Mouse (Mus musculus) forebrain, postnatal 0 days (tissue): ENCODE measurements around the gene Pigq. TPM values are rescaled to one million over a fixed set of nuclear protein-coding genes. Genes with fewer than 3 reads are reported as not detected.

Source experiments
- ATAC-seq: fragments of 200-750 bp; cut with Nextera tagmentation; 2 replicates; pipeline ENCODE4 v1.8.0; 2017; ENCODE audit warnings: mild to moderate bottlenecking, moderate library complexity
- DNase-seq: peaks from one replicate; pipeline ENCODE4 v3.0.0-alpha.2; 2015
- H3K27ac ChIP-seq: fragments of 300-500 bp; sonication (generic); 2 replicates; pipeline ENCODE4 v1.5.1; 2014; ENCODE audit warnings: low read depth, mild to moderate bottlenecking, antibody characterized with exemption, low read length, moderate library complexity, mixed read lengths
- H3K27me3 ChIP-seq: fragments of 300-500 bp; sonication (generic); 2 replicates; pipeline ENCODE4 v1.6.1; 2014; ENCODE audit warnings: mild to moderate bottlenecking, low read length, mixed read lengths; ENCODE audit not compliant: insufficient read depth
- H3K36me3 ChIP-seq: fragments of 300-500 bp; sonication (generic); 2 replicates; pipeline ENCODE4 v1.6.1; 2014; ENCODE audit warnings: mild to moderate bottlenecking, moderate library complexity; ENCODE audit not compliant: insufficient read depth
- H3K4me1 ChIP-seq: fragments of 300-500 bp; sonication (generic); 2 replicates; pipeline ENCODE4 v1.6.1; 2014; ENCODE audit warnings: antibody characterized with exemption; ENCODE audit not compliant: insufficient read depth
- H3K4me2 ChIP-seq: fragments of 300-500 bp; sonication (generic); 2 replicates; pipeline ENCODE4 v1.6.1; 2014; ENCODE audit warnings: low read depth, mild to moderate bottlenecking, moderate library complexity
- H3K4me3 ChIP-seq: fragments of 300-500 bp; sonication (generic); 2 replicates; pipeline ENCODE4 v1.5.1; 2014; ENCODE audit warnings: low read depth, low read length, mixed read lengths
- H3K9ac ChIP-seq: fragments of 300-500 bp; sonication (generic); 2 replicates; pipeline ENCODE4 v1.6.1; 2014; ENCODE audit warnings: mild to moderate bottlenecking
- H3K9me3 ChIP-seq: fragments of 300-500 bp; sonication (generic); 2 replicates; pipeline ENCODE4 v1.6.1; 2016; ENCODE audit warnings: low read length
- CTCF ChIP-seq: sonication (generic); IDR thresholded peaks from 2 replicates; pipeline ENCODE4 v1.5.1; 2016; ENCODE audit warnings: antibody characterized with exemption, control low read depth, low read depth
- WGBS: fragments of 180-500 bp; shearing (Covaris S2); extraction: QIAGEN DNeasy Blood & Tissue Kit; methylation state at CpG from one replicate; pipeline ENCODE4 v1.1.7; 2014; 5-methylcytosine and 5-hydroxymethylcytosine counted together
- polyA plus RNA-seq: library from polyadenylated mRNA; unstranded; fragments of >200 nt; fragmentation: Nextera tagmentation; extraction: Ambion mirVana; gene quantifications from 2 replicates; pipeline ENCODE4 v1.2.1, GENCODE M21; 2015
- total RNA-seq: library from RNA; depleted of rRNA; stranded (reverse); fragments of >200 nt; gene quantifications from 2 replicates; pipeline ENCODE4 v1.2.3, GENCODE M21; 2014; rRNA removed

Gene Pigq
- total RNA-seq, result 42.2 and 50.6 TPM in 2 replicates
- 58.1 and 63.7 TPM in 2 replicates for polyA plus RNA-seq

DNA sequence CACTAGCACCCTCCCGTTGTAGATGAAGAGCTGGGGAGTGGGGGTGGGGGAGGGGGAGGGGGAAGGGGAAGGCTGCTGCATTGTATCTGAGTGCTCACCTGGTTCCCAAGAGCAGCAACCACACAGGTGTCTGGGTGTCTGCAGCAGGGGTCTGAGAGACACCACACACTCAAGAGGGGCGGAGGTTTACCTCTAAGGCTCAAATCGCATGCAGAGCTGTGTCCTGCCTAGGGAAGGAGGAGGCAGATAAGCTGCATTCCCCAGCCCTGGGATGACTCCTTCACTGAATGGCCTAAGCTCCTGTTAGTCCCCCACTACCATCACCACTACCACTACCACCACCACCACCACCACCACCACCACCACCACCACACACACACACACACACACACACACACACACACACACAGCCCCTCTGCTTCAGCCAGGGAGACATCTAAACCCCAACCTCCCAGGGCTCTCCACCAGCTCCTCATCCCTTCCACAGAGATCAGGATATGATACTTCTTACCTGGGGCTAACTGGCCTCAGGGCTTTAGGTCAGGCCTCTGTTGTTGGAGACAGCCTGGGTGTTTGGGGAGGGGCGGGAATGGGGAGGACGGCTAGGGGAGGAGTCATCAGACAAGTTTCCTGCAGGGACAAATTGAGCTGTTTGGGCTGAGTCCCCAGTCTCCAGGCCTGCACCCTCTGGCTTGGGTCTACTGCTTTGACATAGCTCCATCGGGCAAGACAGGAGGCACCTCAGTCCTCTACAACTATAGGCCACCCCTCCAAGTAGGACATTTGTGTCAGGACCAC, at the start of gene Pigq, which contains the start of gene Nhlrc4:
TSS of gene Pigq (minus strand) at position 571 of the 798 bp plus-strand sequence.
TSS of gene Nhlrc4 (minus strand) at position 596 of the 798 bp plus-strand sequence.
- Histone ChIP-seq H3K27me3 (no peaks in the 10 kb centered on the region), H3K9me3 (no peaks in the 10 kb centered on the region), H3K27ac (no peak within 1 kb of the TSS), H3K9ac (no peak within 1 kb of the TSS), H3K4me3 (no peak within 1 kb of the TSS), H3K4me1 (peaks cover 9% of the 10 kb centered on the region; the same call in 1 of the 2 replicates), H3K4me2 (no peak within 1 kb of the TSS), H3K36me3 (no peaks in the 10 kb centered on the region)
- no peak for TF ChIP-seq CTCF
- WGBS, result 61% methylated on average over 6 of the region's 6 CpGs
- no peak for DNase-seq
- no peak for ATAC-seq

DNA sequence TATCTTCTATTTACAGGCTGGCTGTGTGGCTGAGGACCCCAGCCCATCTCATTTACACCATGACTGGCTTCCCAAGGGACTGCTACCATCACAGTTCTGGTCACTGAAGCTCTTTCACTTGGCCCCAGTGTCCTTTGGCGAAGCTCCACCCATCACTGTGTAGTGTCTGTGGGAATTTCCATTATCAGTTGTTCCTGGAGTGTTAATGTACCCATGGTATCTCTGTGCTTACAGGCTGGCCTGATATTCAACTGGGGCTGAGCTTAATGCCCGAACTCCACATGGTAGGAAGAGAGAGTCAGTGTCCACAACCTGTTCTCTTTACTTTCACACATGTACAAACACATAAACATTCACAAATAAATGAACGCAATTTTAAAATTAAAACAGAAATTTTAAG, 48.8 kb upstream of the Pigq start:
- H3K4me1 ChIP-seq, result no peaks in the 10 kb centered on the region
- no peak overlapping the region for H3K27ac ChIP-seq
- TF ChIP-seq CTCF, result no peak
- 94% methylated on average over 3 of the region's 3 CpGs for WGBS
- H3K9me3 ChIP-seq, result no peaks in the 10 kb centered on the region
- H3K4me2 ChIP-seq, result no peak overlapping the region
- no peak overlapping the region for H3K4me3 ChIP-seq
- DNase-seq, result no peak
- peaks cover 88% of the 10 kb centered on the region for H3K36me3 ChIP-seq
- no peaks in the 10 kb centered on the region for H3K27me3 ChIP-seq
- no peak overlapping the region for H3K9ac ChIP-seq
- ATAC-seq, result no peak

DNA sequence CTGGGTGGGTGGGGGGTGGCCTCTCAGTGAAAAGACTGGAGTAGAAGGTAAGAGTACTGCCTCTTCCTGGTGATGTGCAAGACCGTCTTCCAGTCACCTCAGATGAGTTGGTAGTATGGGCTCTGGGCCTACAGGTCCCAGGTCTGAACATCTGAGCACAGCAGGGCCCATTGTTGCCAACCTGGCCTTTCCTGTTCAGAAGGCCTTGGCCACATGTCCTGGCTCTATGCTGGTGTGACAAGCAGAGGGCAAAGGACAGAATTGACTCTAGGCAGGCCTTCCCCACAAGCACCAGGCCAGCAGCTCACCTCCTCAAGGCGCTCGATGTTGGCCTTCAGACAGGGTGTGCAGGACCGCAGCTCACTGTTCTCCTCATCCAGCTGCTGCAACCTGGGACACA, 47.5 kb upstream of the Pigq start:
- Histone ChIP-seq H3K9ac (no peak overlapping the region), H3K27me3 (no peaks in the 10 kb centered on the region), H3K9me3 (no peaks in the 10 kb centered on the region), H3K4me2 (no peak overlapping the region), H3K4me1 (no peaks in the 10 kb centered on the region), H3K4me3 (no peak overlapping the region), H3K36me3 (peaks cover 82% of the 10 kb centered on the region), H3K27ac (no peak overlapping the region)
- no peak for TF ChIP-seq CTCF
- 99% methylated on average over 4 of the region's 4 CpGs for WGBS
- ATAC-seq (no peak), DNase-seq (no peak)

- no peak for TF ChIP-seq CTCF
- H3K9ac ChIP-seq, result no peak overlapping the region
- H3K36me3 ChIP-seq, result peaks cover 65% of the 10 kb centered on the region
- WGBS, result 90% methylated on average over 5 of the region's 5 CpGs
- no peak for ATAC-seq
- DNase-seq, result no peak
- H3K27me3 ChIP-seq, result no peaks in the 10 kb centered on the region
- H3K4me2 ChIP-seq, result no peak overlapping the region
- H3K4me3 ChIP-seq, result no peak overlapping the region
- H3K4me1 ChIP-seq, result no peaks in the 10 kb centered on the region
- no peak overlapping the region for H3K27ac ChIP-seq
- no peaks in the 10 kb centered on the region for H3K9me3 ChIP-seq
Measured at GRCm38 (mm10) chr17:25990331-25990730, 45.6 kb upstream of the Pigq start.

GRCm38 (mm10) chr17:25985306-25986294, 40.9 kb upstream of the Pigq start, which contains the start of gene Capn15:
Gene Capn15, minus strand, starts transcription at chr17:25985796.
- H3K4me3 ChIP-seq, result peak within 1 kb of the TSS; percentile 87
- H3K4me2 ChIP-seq, result peak within 1 kb of the TSS; percentile 75
- H3K27ac ChIP-seq, result peak within 1 kb of the TSS; percentile 87
- TF ChIP-seq CTCF, result no peak
- under 1% methylated on average over 91 of the region's 91 CpGs for WGBS
- H3K27me3 ChIP-seq, result no peaks in the 10 kb centered on the region
- ATAC-seq (peak; percentile 99), DNase-seq (peak; percentile 98)
- peaks cover 20% of the 10 kb centered on the region for H3K36me3 ChIP-seq
- no peaks in the 10 kb centered on the region for H3K9me3 ChIP-seq
- H3K4me1 ChIP-seq, result peaks cover 10% of the 10 kb centered on the region; the same call in 1 of the 2 replicates
- peak within 1 kb of the TSS; percentile 95 for H3K9ac ChIP-seq

DNA sequence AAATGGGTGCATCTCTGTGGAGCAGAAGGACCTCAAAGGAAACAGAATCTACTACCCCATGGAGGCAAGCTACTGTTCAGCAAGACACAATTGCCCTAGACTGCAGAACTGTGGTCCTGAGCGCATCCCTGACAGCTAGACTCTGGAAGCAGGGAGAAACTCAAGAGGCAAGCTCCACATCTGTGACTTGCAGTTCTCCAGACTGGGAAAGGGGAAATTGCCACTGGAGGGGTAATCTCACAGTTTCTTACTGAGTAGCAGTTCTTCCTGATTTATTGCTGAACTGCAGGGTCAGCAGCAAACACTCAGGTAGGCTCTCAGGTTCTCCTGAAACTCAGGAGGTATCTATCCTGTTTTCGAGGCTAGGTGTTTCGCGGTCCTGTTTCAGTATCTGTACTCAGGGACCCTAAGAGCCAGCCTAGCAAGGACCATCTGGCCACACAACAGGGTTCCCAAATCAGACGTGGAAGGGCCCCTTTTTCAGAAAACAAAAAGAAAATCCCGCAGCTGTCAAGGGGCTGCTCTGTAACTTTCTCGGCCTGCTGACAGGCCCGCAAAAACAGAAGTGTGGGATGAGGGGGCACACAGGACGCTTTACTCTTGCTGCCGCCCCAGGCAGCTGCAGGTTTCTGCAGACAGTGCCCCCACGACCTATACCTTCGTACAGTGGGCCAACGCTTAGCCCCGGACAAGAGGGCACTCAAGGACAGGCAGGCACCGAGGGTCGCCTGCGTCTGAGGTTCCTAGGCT, 40.0 kb upstream of the Pigq start:
- Histone ChIP-seq H3K4me1 (peaks cover 10% of the 10 kb centered on the region; the same call in 1 of the 2 replicates), H3K27ac (peak overlapping the region; percentile 87), H3K4me2 (peak overlapping the region; percentile 75), H3K36me3 (peaks cover 11% of the 10 kb centered on the region; the same call in 1 of the 2 replicates), H3K4me3 (peak overlapping the region; percentile 87), H3K9ac (peak overlapping the region; percentile 95), H3K27me3 (no peaks in the 10 kb centered on the region), H3K9me3 (no peaks in the 10 kb centered on the region)
- TF ChIP-seq CTCF, result no peak
- DNase-seq, result no peak
- no peak for ATAC-seq
- WGBS, result 14% methylated on average over 17 of the region's 17 CpGs
